Mouse (Mus musculus): ENCODE data around the gene Sytl3. TPM values are rescaled to one million over a fixed set of nuclear protein-coding genes. Genes with fewer than 3 reads are reported as not detected.
A peak's percentile ranks its signal among the peaks of the same experiment; 100 is the strongest.
"Not testable (repeated sequence)": the region's sequence is repeated elsewhere in the genome, so short reads cannot be mapped to it uniquely, and the experiment has no call there.

Gene Sytl3
- polyA plus RNA-seq, 1 experiment from 2014 or later: 0.18 TPM

- H3K4me2 ChIP-seq (ENCODE audit: low read length); H3K36me3 ChIP-seq (ENCODE audit: control insufficient read depth, insufficient read depth, low read length); DNase-seq; H3K9ac ChIP-seq (replicated peaks; ENCODE audit: low read length); H3K4me3 ChIP-seq (replicated peaks; ENCODE audit: low read depth, low read length); ATAC-seq (ENCODE audit: low FRiP score, low TSS enrichment); H3K27ac ChIP-seq (replicated peaks; ENCODE audit: low read depth, low read length); H3K9me3 ChIP-seq (ENCODE audit: control insufficient read depth, low read length); H3K4me1 ChIP-seq (ENCODE audit: control insufficient read depth, insufficient read depth, low read length); H3K27me3 ChIP-seq (ENCODE audit: control insufficient read depth, insufficient read depth, low read length): not testable (repeated sequence)
- 85% methylated on average over 5 of the region's 5 CpGs for WGBS
Observed at GRCm38 (mm10) chr17:6706448-6706847, 47.6 kb downstream of the Sytl3 start.

- not testable (repeated sequence) for H3K4me3 ChIP-seq (replicated peaks; ENCODE audit: low read depth, low read length); H3K9me3 ChIP-seq (ENCODE audit: control insufficient read depth, low read length); DNase-seq; H3K4me1 ChIP-seq (ENCODE audit: control insufficient read depth, insufficient read depth, low read length); H3K27ac ChIP-seq (replicated peaks; ENCODE audit: low read depth, low read length); H3K4me2 ChIP-seq (ENCODE audit: low read length); H3K27me3 ChIP-seq (ENCODE audit: control insufficient read depth, insufficient read depth, low read length); ATAC-seq (ENCODE audit: low FRiP score, low TSS enrichment); H3K9ac ChIP-seq (replicated peaks; ENCODE audit: low read length); H3K36me3 ChIP-seq (ENCODE audit: control insufficient read depth, insufficient read depth, low read length)
- WGBS: 88% methylated on average over 5 of the region's 5 CpGs
Observed at GRCm38 (mm10) chr17:6707422-6707821, 48.5 kb downstream of the Sytl3 start.

GRCm38 (mm10) chr17:6708194-6708593 lies 49.3 kb downstream of the Sytl3 start:
- not testable (repeated sequence) for H3K27me3 ChIP-seq (ENCODE audit: control insufficient read depth, insufficient read depth, low read length); H3K4me2 ChIP-seq (ENCODE audit: low read length); H3K9ac ChIP-seq (replicated peaks; ENCODE audit: low read length); H3K4me3 ChIP-seq (replicated peaks; ENCODE audit: low read depth, low read length); H3K4me1 ChIP-seq (ENCODE audit: control insufficient read depth, insufficient read depth, low read length); H3K9me3 ChIP-seq (ENCODE audit: control insufficient read depth, low read length); H3K27ac ChIP-seq (replicated peaks; ENCODE audit: low read depth, low read length); DNase-seq; ATAC-seq (ENCODE audit: low FRiP score, low TSS enrichment); H3K36me3 ChIP-seq (ENCODE audit: control insufficient read depth, insufficient read depth, low read length)
- 80% methylated on average over 2 of the region's 2 CpGs for WGBS

GRCm38 (mm10) chr17:6713483-6713882 lies 54.6 kb downstream of the Sytl3 start:
- not testable (repeated sequence) for H3K36me3 ChIP-seq (ENCODE audit: control insufficient read depth, insufficient read depth, low read length); H3K9me3 ChIP-seq (ENCODE audit: control insufficient read depth, low read length); H3K27ac ChIP-seq (replicated peaks; ENCODE audit: low read depth, low read length); H3K27me3 ChIP-seq (ENCODE audit: control insufficient read depth, insufficient read depth, low read length); H3K4me3 ChIP-seq (replicated peaks; ENCODE audit: low read depth, low read length); H3K9ac ChIP-seq (replicated peaks; ENCODE audit: low read length); H3K4me1 ChIP-seq (ENCODE audit: control insufficient read depth, insufficient read depth, low read length); H3K4me2 ChIP-seq (ENCODE audit: low read length); ATAC-seq (ENCODE audit: low FRiP score, low TSS enrichment); DNase-seq
- WGBS: 82% methylated on average over 2 of the region's 2 CpGs

- not testable (repeated sequence) for H3K9ac ChIP-seq (replicated peaks; ENCODE audit: low read length); H3K4me3 ChIP-seq (replicated peaks; ENCODE audit: low read depth, low read length); H3K9me3 ChIP-seq (ENCODE audit: control insufficient read depth, low read length); H3K27me3 ChIP-seq (ENCODE audit: control insufficient read depth, insufficient read depth, low read length); DNase-seq; H3K27ac ChIP-seq (replicated peaks; ENCODE audit: low read depth, low read length); ATAC-seq (ENCODE audit: low FRiP score, low TSS enrichment); H3K4me2 ChIP-seq (ENCODE audit: low read length); H3K4me1 ChIP-seq (ENCODE audit: control insufficient read depth, insufficient read depth, low read length); H3K36me3 ChIP-seq (ENCODE audit: control insufficient read depth, insufficient read depth, low read length)
- WGBS: 86% methylated on average over 7 of the region's 8 CpGs
Observed at GRCm38 (mm10) chr17:6713944-6714343, 55.1 kb downstream of the Sytl3 start.

GRCm38 (mm10) chr17:6727996-6728610 lies 69.2 kb downstream of the Sytl3 start:
- no peak for ATAC-seq (ENCODE audit: low FRiP score, low TSS enrichment)
- Histone ChIP-seq H3K9me3 (ENCODE audit: control insufficient read depth, low read length) (no peaks in the 10 kb centered on the region), H3K4me1 (ENCODE audit: control insufficient read depth, insufficient read depth, low read length) (peaks cover 4% of the 10 kb centered on the region; the same call in 1 of the 2 replicates), H3K9ac (replicated peaks; ENCODE audit: low read length) (no peak overlapping the region), H3K4me3 (replicated peaks; ENCODE audit: low read depth, low read length) (no peak overlapping the region), H3K27ac (replicated peaks; ENCODE audit: low read depth, low read length) (no peak overlapping the region), H3K36me3 (ENCODE audit: control insufficient read depth, insufficient read depth, low read length) (no peaks in the 10 kb centered on the region), H3K27me3 (ENCODE audit: control insufficient read depth, insufficient read depth, low read length) (no peaks in the 10 kb centered on the region), H3K4me2 (ENCODE audit: low read length) (no peak overlapping the region)
- WGBS: 97% methylated on average over 12 of the region's 12 CpGs
- no peak for DNase-seq

GRCm38 (mm10) chr17:6729244-6729742 lies 70.4 kb downstream of the Sytl3 start:
- Histone ChIP-seq H3K4me2 (ENCODE audit: low read length) (no peak overlapping the region), H3K9me3 (ENCODE audit: control insufficient read depth, low read length) (no peaks in the 10 kb centered on the region), H3K27me3 (ENCODE audit: control insufficient read depth, insufficient read depth, low read length) (no peaks in the 10 kb centered on the region), H3K9ac (replicated peaks; ENCODE audit: low read length) (no peak overlapping the region), H3K27ac (replicated peaks; ENCODE audit: low read depth, low read length) (no peak overlapping the region), H3K36me3 (ENCODE audit: control insufficient read depth, insufficient read depth, low read length) (no peaks in the 10 kb centered on the region), H3K4me3 (replicated peaks; ENCODE audit: low read depth, low read length) (no peak overlapping the region), H3K4me1 (ENCODE audit: control insufficient read depth, insufficient read depth, low read length) (peaks cover 4% of the 10 kb centered on the region; the same call in 1 of the 2 replicates)
- WGBS: 8% methylated on average over 6 of the region's 6 CpGs
- peak; percentile 67 for DNase-seq
- ATAC-seq (ENCODE audit: low FRiP score, low TSS enrichment): peak; percentile 40; the same call in 1 of the 2 replicates

GRCm38 (mm10) chr17:6731132-6731531 lies 72.2 kb downstream of the Sytl3 start:
- Histone ChIP-seq H3K9ac (replicated peaks; ENCODE audit: low read length) (no peak overlapping the region), H3K36me3 (ENCODE audit: control insufficient read depth, insufficient read depth, low read length) (no peaks in the 10 kb centered on the region), H3K4me1 (ENCODE audit: control insufficient read depth, insufficient read depth, low read length) (peaks cover 4% of the 10 kb centered on the region; the same call in 1 of the 2 replicates), H3K9me3 (ENCODE audit: control insufficient read depth, low read length) (no peaks in the 10 kb centered on the region), H3K27ac (replicated peaks; ENCODE audit: low read depth, low read length) (no peak overlapping the region), H3K4me3 (replicated peaks; ENCODE audit: low read depth, low read length) (no peak overlapping the region), H3K27me3 (ENCODE audit: control insufficient read depth, insufficient read depth, low read length) (no peaks in the 10 kb centered on the region), H3K4me2 (ENCODE audit: low read length) (no peak overlapping the region)
- ATAC-seq (ENCODE audit: low FRiP score, low TSS enrichment) (no peak), DNase-seq (no peak)
- 83% methylated on average over 8 of the region's 8 CpGs for WGBS

- Histone ChIP-seq H3K4me3 (replicated peaks; ENCODE audit: low read depth, low read length) (no peak overlapping the region), H3K9me3 (ENCODE audit: control insufficient read depth, low read length) (no peaks in the 10 kb centered on the region), H3K27ac (replicated peaks; ENCODE audit: low read depth, low read length) (no peak overlapping the region), H3K4me2 (ENCODE audit: low read length) (no peak overlapping the region), H3K27me3 (ENCODE audit: control insufficient read depth, insufficient read depth, low read length) (no peaks in the 10 kb centered on the region), H3K36me3 (ENCODE audit: control insufficient read depth, insufficient read depth, low read length) (no peaks in the 10 kb centered on the region), H3K4me1 (ENCODE audit: control insufficient read depth, insufficient read depth, low read length) (peaks cover 8% of the 10 kb centered on the region), H3K9ac (replicated peaks; ENCODE audit: low read length) (no peak overlapping the region)
- ATAC-seq (ENCODE audit: low FRiP score, low TSS enrichment): no peak
- WGBS: 88% methylated on average over 12 of the region's 12 CpGs
- DNase-seq: no peak
Observed at GRCm38 (mm10) chr17:6731634-6732033, 72.7 kb downstream of the Sytl3 start.

Data from midbrain, embryonic 14.5 days (tissue).